Mouse (Mus musculus) spleen, adult 2 months (tissue): ENCODE data around the gene Dgki.

Source experiments
- CTCF ChIP-seq: fragments of 200-500 bp; IDR thresholded peaks from 2 replicates; pipeline ENCODE4 v1.5.1; 2011; ENCODE audit warnings: mild to moderate bottlenecking, inconsistent platforms; ENCODE audit not compliant: insufficient read depth, insufficient read length, insufficient replicate concordance; ENCODE audit errors: extremely low read depth
- POLR2A ChIP-seq: fragments of 200-500 bp; IDR thresholded peaks from 2 replicates; pipeline ENCODE4 v1.6.1; 2011; ENCODE audit warnings: low read depth, low read length, inconsistent platforms

DNA sequence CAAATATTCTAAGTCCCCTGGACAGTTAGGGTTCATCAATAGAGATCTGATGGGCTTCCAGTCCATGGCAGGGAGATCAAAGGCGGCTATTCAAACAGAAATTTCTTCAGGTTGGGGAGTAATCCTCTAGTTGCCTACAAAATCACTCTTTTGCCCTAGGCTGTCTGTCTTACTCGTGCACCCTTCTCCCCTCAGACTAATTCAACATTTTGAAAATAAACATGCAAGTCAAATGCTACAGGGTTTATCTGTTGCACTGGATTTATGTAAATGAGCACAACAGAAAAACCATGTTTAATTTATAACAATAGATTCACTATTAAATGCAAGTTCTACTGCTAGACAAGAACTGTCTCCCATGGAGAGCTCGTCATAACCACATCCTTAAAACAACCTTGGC, 141.1 kb downstream of the Dgki start:
- TF ChIP-seq CTCF: no peak
- no peak for TF ChIP-seq POLR2A
